Mouse (Mus musculus) Patski (cell line): ENCODE results near the gene Gm28308. TPM values are rescaled to one million over a fixed set of nuclear protein-coding genes. Genes with fewer than 3 reads are reported as not detected.
A peak's percentile ranks its signal among the peaks of the same experiment; 100 is the strongest.

Source experiments
- ATAC-seq: fragments of 100-300 bp; one replicate; pipeline ENCODE4 v1.8.0; 2021
- CTCF ChIA-PET: fragments of 350-600 bp; sonication (Branson Sonifier 250); formaldehyde crosslinking; loops from one replicate; lab custom pipeline; 2022; ENCODE audit warnings: inconsistent platforms; lab: Charles Lee
- POLR2A ChIA-PET: fragments of 350-600 bp; sonication (Branson Sonifier 250); formaldehyde crosslinking; loops from one replicate; lab custom pipeline; 2022; ENCODE audit warnings: antibody characterized with exemption, inconsistent platforms; lab: Charles Lee
- DNase-seq: peaks from one replicate; pipeline ENCODE4 v3.0.0-alpha.2; 2011; ENCODE audit warnings: low read depth, low spot score
- H3K27me3 ChIP-seq: fragments of 371-371 bp; one replicate; pipeline ENCODE4 v1.5.1; 2021
- CTCF ChIP-seq: fragments of 100-300 bp; IDR thresholded peaks from one replicate; pipeline ENCODE4 v1.5.1; 2021
- in situ Hi-C: fragments of 300-500 bp; cut with MboI; formaldehyde crosslinking; loops from 3 replicates; pipeline ENCODE4 v1.11.1; 2018; ENCODE audit warnings: low pct_unique_long_range_greater_than_20kb, mixed read lengths
- polyA plus RNA-seq: library from polyadenylated mRNA; unstranded; gene quantifications from one replicate; pipeline ENCODE4 v1.2.3, GENCODE M21; 2021

The Gm28308 gene
- polyA plus RNA-seq, 1 experiment from 2014 or later = 8.7 TPM

GRCm38 (mm10) chr6:52179690-52180089 is 33.4 kb downstream of the Gm28308 start:
- no peak for TF ChIP-seq CTCF
- DNase-seq (no peak), ATAC-seq (no peak)
- POLR2A ChIA-PET = interaction anchor here (1.4 to 16.4 kb wide), 3 partner anchors 12 to 179 kb away, joined by 6 to 378 read pairs (median 6); partner anchors contain the start of genes Gm28308, Hoxa10, Hoxa3 and Hoxa4
- in situ Hi-C loops = loop anchor here (10.0 kb wide), 1 partner anchor 45 kb away; the partner anchor contains the start of gene Hoxa7
- CTCF ChIA-PET = interaction anchor here (0.7 to 2.1 kb wide), 6 partner anchors 11 to 179 kb away, joined by 3 to 5 read pairs (median 3); partner anchors contain the start of gene Hoxa7
- no peaks in the 10 kb centered on the region for H3K27me3 ChIP-seq

GRCm38 (mm10) chr6:52178918-52179665 is 34.0 kb downstream of the Gm28308 start:
- POLR2A ChIA-PET = interaction anchor here (1.2 to 16.4 kb wide), 7 partner anchors 13 to 178 kb away, joined by 3 to 378 read pairs (median 6); partner anchors contain the start of genes Gm28308, Hoxa10, Hoxa11 and Hoxa3
- no peak for DNase-seq
- no peak for ATAC-seq
- no peaks in the 10 kb centered on the region for H3K27me3 ChIP-seq
- TF ChIP-seq CTCF = no peak
- CTCF ChIA-PET = interaction anchor here (0.7 to 2.1 kb wide), 10 partner anchors 10 to 178 kb away, joined by 3 to 8 read pairs (median 3); partner anchors contain the start of gene Hoxa7
- in situ Hi-C loops = loop anchor here (10.0 kb wide), 1 partner anchor 46 kb away; the partner anchor contains the start of gene Hoxa7

- H3K27me3 ChIP-seq = no peaks in the 10 kb centered on the region
- no peak for TF ChIP-seq CTCF
- no peak for ATAC-seq
- ChIA-PET CTCF (interaction anchor here (0.7 to 2.1 kb wide), 11 partner anchors 18 to 68 kb away, joined by 3 to 8 read pairs (median 5); partner anchors contain the start of genes Hoxa11, Hoxa5, Hoxa7 and Hoxa9), POLR2A (interaction anchor here (0.8 to 16.4 kb wide), 7 partner anchors 14 to 68 kb away, joined by 3 to 378 read pairs (median 6); partner anchors contain the start of genes Gm28308, Hoxa1, Hoxa10 and Hoxa11)
- in situ Hi-C loops = loop anchor here (10.0 kb wide), 1 partner anchor 47 kb away; the partner anchor contains the start of gene Hoxa7
- no peak for DNase-seq
These were observed 35.3 kb downstream of the Gm28308 start for GRCm38 (mm10) chr6:52177806-52178205.

- no peaks in the 10 kb centered on the region for H3K27me3 ChIP-seq
- CTCF ChIA-PET = interaction anchor here (0.8 to 1.8 kb wide), 11 partner anchors 15 to 69 kb away, joined by 3 to 6 read pairs (median 4); partner anchors contain the start of genes Hoxa11, Hoxa5 and Hoxa9
- TF ChIP-seq CTCF = no peak
- ATAC-seq = peak; percentile 62
- POLR2A ChIA-PET = interaction anchor here (0.7 to 16.4 kb wide), 6 partner anchors 12 to 69 kb away, joined by 3 to 378 read pairs (median 5); partner anchors contain the start of genes Gm28308, Hoxa1, Hoxa10 and Hoxa11
- peak; percentile 80 for DNase-seq
- in situ Hi-C loops = loop anchor here (10.0 kb wide), 1 partner anchor 48 kb away; the partner anchor contains the start of gene Hoxa7
These were observed 35.9 kb downstream of the Gm28308 start, which contains the start of gene 5730596B20Rik for GRCm38 (mm10) chr6:52177061-52177735. 5730596B20Rik (plus strand) TSS chr6:52177498.

- TF ChIP-seq CTCF = no peak
- in situ Hi-C loops = loop anchor here (10.0 kb wide), 1 partner anchor 48 kb away; the partner anchor contains the start of gene Hoxa7
- DNase-seq (no peak), ATAC-seq (no peak)
- ChIA-PET CTCF (interaction anchor here (1.2 to 1.8 kb wide), 4 partner anchors 14 to 47 kb away, joined by 3 to 6 read pairs (median 5); partner anchors contain the start of gene Hoxa5), POLR2A (interaction anchor here (0.7 to 16.4 kb wide), 4 partner anchors 13 to 70 kb away, joined by 3 to 378 read pairs (median 8); partner anchors contain the start of genes Gm28308, Hoxa10, Hoxa11 and Hoxa3)
- H3K27me3 ChIP-seq = no peaks in the 10 kb centered on the region
These were observed 36.7 kb downstream of the Gm28308 start for GRCm38 (mm10) chr6:52176391-52176790.

- DNase-seq (no peak), ATAC-seq (no peak)
- ChIA-PET POLR2A (interaction anchor here (1.3 to 16.4 kb wide), 3 partner anchors 13 to 49 kb away, joined by 3 to 378 read pairs (median 6); partner anchors contain the start of genes Gm28308, Hoxa10, Hoxa3 and Hoxa6), CTCF (interaction anchor here (1.1 to 2.2 kb wide), 4 partner anchors 9 to 59 kb away, joined by 3 to 6 read pairs (median 4); partner anchors contain the start of gene Hoxa5)
- in situ Hi-C loops = loop anchor here (10.0 kb wide), 1 partner anchor 49 kb away; the partner anchor contains the start of gene Hoxa7
- no peaks in the 10 kb centered on the region for H3K27me3 ChIP-seq
- no peak for TF ChIP-seq CTCF
These were observed 37.3 kb downstream of the Gm28308 start for GRCm38 (mm10) chr6:52175864-52176263.

- no peaks in the 10 kb centered on the region for H3K27me3 ChIP-seq
- in situ Hi-C loops = loop anchor here (10.0 kb wide), 1 partner anchor 50 kb away; the partner anchor contains the start of gene Hoxa7
- CTCF ChIA-PET = interaction anchor here (1.1 to 2.2 kb wide), 4 partner anchors 10 to 174 kb away, joined by 3 to 5 read pairs (median 4); partner anchors contain the start of genes Gm28308 and Hoxa3
- TF ChIP-seq CTCF = no peak
- POLR2A ChIA-PET = interaction anchor here (1.4 to 16.4 kb wide), 3 partner anchors 8 to 49 kb away, joined by 4 to 378 read pairs (median 6); partner anchors contain the start of genes Gm28308, Hoxa10, Hoxa3 and Hoxa6
- DNase-seq = no peak
- no peak for ATAC-seq
These were observed 38.0 kb downstream of the Gm28308 start for GRCm38 (mm10) chr6:52174968-52175751.

- POLR2A ChIA-PET = interaction anchor here (2.0 to 16.4 kb wide), 3 partner anchors 12 to 72 kb away, joined by 6 to 378 read pairs (median 8); partner anchors contain the start of genes Gm28308, Hoxa10, Hoxa11 and Hoxa3
- no peak for TF ChIP-seq CTCF
- DNase-seq (no peak), ATAC-seq (no peak)
- CTCF ChIA-PET = interaction anchor here (1.7 kb wide), 1 partner anchor 40 kb away, joined by 5 read pairs; the partner anchor contains the start of genes Gm28308 and Hoxa3
- no peaks in the 10 kb centered on the region for H3K27me3 ChIP-seq
- in situ Hi-C loops = loop anchor here (10.0 kb wide), 1 partner anchor 51 kb away; the partner anchor contains the start of gene Hoxa7
These were observed 39.5 kb downstream of the Gm28308 start for GRCm38 (mm10) chr6:52173648-52174047.
